Mouse (Mus musculus): Measurements from ENCODE around the gene 2310061I04Rik. TPM values are rescaled to one million over a fixed set of nuclear protein-coding genes. Genes with fewer than 3 reads are reported as not detected.
A peak's percentile ranks its signal among the peaks of the same experiment; 100 is the strongest.

Gene 2310061I04Rik
- polyA plus RNA-seq, 1 experiment, result 161 TPM

- no peaks in the 10 kb centered on the region for H3K27me3 ChIP-seq (ENCODE audit: control insufficient read depth, insufficient read depth, low read length)
- no peak for TF ChIP-seq CTCF (IDR thresholded peaks at IDR 0.05; ENCODE audit: borderline replicate concordance, insufficient read depth, low read depth, low read length)
- TF ChIP-seq POLR2A (IDR thresholded peaks at IDR 0.05; ENCODE audit: borderline replicate concordance, insufficient read depth, low read length), result no peak
- peak overlapping the region; percentile 45; the same call in 1 of the 2 replicates for H3K27ac ChIP-seq (ENCODE audit: insufficient read depth, low read length)
- H3K4me3 ChIP-seq (replicated peaks; ENCODE audit: insufficient read depth, low read depth, low read length), result peak overlapping the region; percentile 61
- H3K4me1 ChIP-seq (ENCODE audit: control insufficient read depth, insufficient read depth, low read length), result no peaks in the 10 kb centered on the region
- DNase-seq, result peak; percentile 34 to 44
- under 1% methylated on average over 38 of the region's 38 CpGs for WGBS
Measured at GRCm38 (mm10) chr17:35866281-35866831, 30.9 kb downstream of the 2310061I04Rik start.

DNA sequence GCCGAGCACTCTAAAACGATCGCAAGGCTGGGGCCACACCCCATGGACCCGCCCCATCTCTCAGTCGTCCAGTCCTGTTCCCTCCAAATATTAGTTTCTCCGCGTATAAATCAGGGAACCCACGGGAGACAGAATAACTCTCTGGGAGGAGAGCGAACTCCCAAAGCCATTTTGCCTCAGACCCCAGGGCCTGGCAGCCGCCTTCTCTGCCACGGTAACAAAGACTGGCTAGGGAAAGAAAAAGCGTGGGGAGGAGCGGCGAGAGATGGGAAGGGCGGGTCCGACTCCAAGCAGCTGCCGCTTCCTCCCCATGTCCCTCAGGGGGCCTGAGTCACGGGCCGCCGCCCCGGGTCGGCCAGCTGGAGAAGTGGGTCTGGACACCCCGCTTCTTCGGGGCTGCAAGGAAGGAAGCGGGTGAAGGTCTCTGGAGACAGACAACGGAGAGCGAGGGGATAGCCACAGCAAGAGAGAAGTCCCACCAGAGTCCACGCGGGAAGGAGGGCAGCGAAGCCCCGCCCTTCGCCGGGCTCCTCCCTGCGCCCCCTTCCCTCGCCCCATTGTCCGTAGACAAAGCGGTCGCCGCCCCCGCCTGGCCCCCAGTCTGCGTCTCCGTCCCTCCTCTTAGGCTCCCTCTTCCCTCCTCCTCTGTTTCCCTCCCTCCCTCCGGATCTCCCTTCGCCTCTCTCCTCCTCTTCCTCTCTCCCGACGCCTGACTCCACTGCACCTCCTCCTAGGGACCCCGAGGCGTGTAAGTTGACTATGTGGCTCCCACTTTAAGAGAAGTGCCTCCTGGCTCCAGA is 31.6 kb downstream of the 2310061I04Rik start, which contains the start of gene Ppp1r18:
TSS of gene Ppp1r18 (plus strand) at position 113 of the 800 bp plus-strand sequence.
- peak within 1 kb of the TSS; percentile 61 for H3K4me3 ChIP-seq (replicated peaks; ENCODE audit: insufficient read depth, low read depth, low read length)
- H3K27me3 ChIP-seq (ENCODE audit: control insufficient read depth, insufficient read depth, low read length), result no peaks in the 10 kb centered on the region
- no peaks in the 10 kb centered on the region for H3K4me1 ChIP-seq (ENCODE audit: control insufficient read depth, insufficient read depth, low read length)
- no peak for TF ChIP-seq CTCF (IDR thresholded peaks at IDR 0.05; ENCODE audit: borderline replicate concordance, insufficient read depth, low read depth, low read length)
- TF ChIP-seq POLR2A (IDR thresholded peaks at IDR 0.05; ENCODE audit: borderline replicate concordance, insufficient read depth, low read length), result no peak
- under 1% methylated on average over 48 of the region's 48 CpGs for WGBS
- DNase-seq, result peak; percentile 40 to 41
- peak within 1 kb of the TSS; percentile 45; the same call in 1 of the 2 replicates for H3K27ac ChIP-seq (ENCODE audit: insufficient read depth, low read length)

GRCm38 (mm10) chr17:35864832-35865353 is 32.3 kb downstream of the 2310061I04Rik start:
- TF ChIP-seq POLR2A (IDR thresholded peaks at IDR 0.05; ENCODE audit: borderline replicate concordance, insufficient read depth, low read length) (no peak), CTCF (IDR thresholded peaks at IDR 0.05; ENCODE audit: borderline replicate concordance, insufficient read depth, low read depth, low read length) (no peak)
- Histone ChIP-seq H3K27ac (ENCODE audit: insufficient read depth, low read length) (no peak overlapping the region), H3K4me3 (replicated peaks; ENCODE audit: insufficient read depth, low read depth, low read length) (no peak overlapping the region), H3K27me3 (ENCODE audit: control insufficient read depth, insufficient read depth, low read length) (no peaks in the 10 kb centered on the region), H3K4me1 (ENCODE audit: control insufficient read depth, insufficient read depth, low read length) (no peaks in the 10 kb centered on the region)
- no peak for DNase-seq
- WGBS, result 32% methylated on average over 10 of the region's 10 CpGs

- 1% methylated on average over 47 of the region's 47 CpGs for WGBS
- Histone ChIP-seq H3K27me3 (ENCODE audit: control insufficient read depth, insufficient read depth, low read length) (no peaks in the 10 kb centered on the region), H3K4me3 (replicated peaks; ENCODE audit: insufficient read depth, low read depth, low read length) (peak within 1 kb of the TSS; percentile 79), H3K27ac (ENCODE audit: insufficient read depth, low read length) (peak within 1 kb of the TSS; percentile 31; the same call in 1 of the 2 replicates), H3K4me1 (ENCODE audit: control insufficient read depth, insufficient read depth, low read length) (no peaks in the 10 kb centered on the region)
- DNase-seq, result peak; percentile 91 to 94
- peak; percentile 25; the same call in 1 of the 2 replicates for TF ChIP-seq CTCF (IDR thresholded peaks at IDR 0.05; ENCODE audit: borderline replicate concordance, insufficient read depth, low read depth, low read length)
- peak; percentile 91 for TF ChIP-seq POLR2A (IDR thresholded peaks at IDR 0.05; ENCODE audit: borderline replicate concordance, insufficient read depth, low read length)
Measured at GRCm38 (mm10) chr17:35861198-35861857, 35.9 kb downstream of the 2310061I04Rik start, which contains the start of gene Nrm. Nrm (plus strand) TSS chr17:35861318.

DNA sequence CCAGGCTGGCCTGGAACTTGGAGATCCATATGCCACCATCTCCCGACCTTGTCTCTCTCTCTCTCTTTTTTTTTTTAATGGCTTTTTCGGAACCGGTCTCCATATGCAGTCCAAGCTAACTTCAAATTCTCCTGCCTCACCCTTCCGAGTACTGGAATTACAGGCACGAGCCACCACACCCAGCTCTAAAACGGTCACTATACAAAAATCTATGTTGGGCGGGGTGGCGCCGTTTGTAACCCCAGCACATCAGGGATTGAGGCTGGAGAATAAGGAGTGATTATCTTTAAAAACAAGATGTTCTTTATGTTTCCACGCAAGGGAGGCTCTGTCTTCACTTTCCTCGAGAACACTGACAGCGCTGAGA is 36.4 kb downstream of the 2310061I04Rik start:
- WGBS, result 4% methylated on average over 12 of the region's 12 CpGs
- H3K4me3 ChIP-seq (replicated peaks; ENCODE audit: insufficient read depth, low read depth, low read length), result peak overlapping the region; percentile 79
- no peaks in the 10 kb centered on the region for H3K4me1 ChIP-seq (ENCODE audit: control insufficient read depth, insufficient read depth, low read length)
- TF ChIP-seq CTCF (IDR thresholded peaks at IDR 0.05; ENCODE audit: borderline replicate concordance, insufficient read depth, low read depth, low read length) (no peak), POLR2A (IDR thresholded peaks at IDR 0.05; ENCODE audit: borderline replicate concordance, insufficient read depth, low read length) (no peak)
- 0 out of 2 replicates have a peak overlapping the region, but pooled peaks have one; percentile 8 for H3K27ac ChIP-seq (ENCODE audit: insufficient read depth, low read length)
- no peak for DNase-seq
- no peaks in the 10 kb centered on the region for H3K27me3 ChIP-seq (ENCODE audit: control insufficient read depth, insufficient read depth, low read length)

- DNase-seq, result no peak
- 81% methylated on average over 2 of the region's 2 CpGs for WGBS
- H3K4me1 ChIP-seq (ENCODE audit: control insufficient read depth, insufficient read depth, low read length), result no peaks in the 10 kb centered on the region
- no peak overlapping the region for H3K27ac ChIP-seq (ENCODE audit: insufficient read depth, low read length)
- TF ChIP-seq POLR2A (IDR thresholded peaks at IDR 0.05; ENCODE audit: borderline replicate concordance, insufficient read depth, low read length) (no peak), CTCF (IDR thresholded peaks at IDR 0.05; ENCODE audit: borderline replicate concordance, insufficient read depth, low read depth, low read length) (no peak)
- no peak overlapping the region for H3K4me3 ChIP-seq (replicated peaks; ENCODE audit: insufficient read depth, low read depth, low read length)
- H3K27me3 ChIP-seq (ENCODE audit: control insufficient read depth, insufficient read depth, low read length), result no peaks in the 10 kb centered on the region
Measured at GRCm38 (mm10) chr17:35859835-35860234, 37.4 kb downstream of the 2310061I04Rik start.

DNA sequence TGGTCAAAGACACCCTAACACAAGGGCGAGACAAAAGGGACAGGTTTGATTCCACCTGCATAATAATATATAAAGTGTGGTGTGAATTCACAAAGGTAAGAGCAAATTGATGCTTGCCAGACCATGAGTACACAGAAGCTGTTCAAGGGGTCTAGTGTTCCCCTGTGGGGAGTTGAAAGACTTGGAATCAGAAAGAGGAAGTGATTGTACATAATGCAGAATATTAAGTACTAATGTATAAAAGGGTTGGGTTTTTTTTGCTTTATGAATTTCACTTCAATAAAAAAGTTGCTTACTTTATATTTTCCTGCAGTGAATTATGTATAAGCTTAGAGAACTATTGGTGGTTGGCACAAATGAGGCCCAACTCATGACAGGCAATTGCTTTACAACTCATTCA is 37.9 kb downstream of the 2310061I04Rik start:
- H3K27ac ChIP-seq (ENCODE audit: insufficient read depth, low read length), result no peak overlapping the region
- H3K4me3 ChIP-seq (replicated peaks; ENCODE audit: insufficient read depth, low read depth, low read length), result no peak overlapping the region
- TF ChIP-seq CTCF (IDR thresholded peaks at IDR 0.05; ENCODE audit: borderline replicate concordance, insufficient read depth, low read depth, low read length) (no peak), POLR2A (IDR thresholded peaks at IDR 0.05; ENCODE audit: borderline replicate concordance, insufficient read depth, low read length) (no peak)
- 95% methylated on average over 1 of the region's 1 CpGs for WGBS
- no peaks in the 10 kb centered on the region for H3K27me3 ChIP-seq (ENCODE audit: control insufficient read depth, insufficient read depth, low read length)
- H3K4me1 ChIP-seq (ENCODE audit: control insufficient read depth, insufficient read depth, low read length), result no peaks in the 10 kb centered on the region
- no peak for DNase-seq
